Mouse (Mus musculus) G1E (cell line): ENCODE results near the gene Cnot2. TPM values are rescaled to one million over a fixed set of nuclear protein-coding genes. Genes with fewer than 3 reads are reported as not detected.

Experiments
- ATAC-seq: 2 replicates; pipeline ENCODE4 v1.8.0; 2016; ENCODE audit warnings: mild to moderate bottlenecking; ENCODE audit not compliant: insufficient number of reproducible peaks, poor library complexity, low FRiP score, severe bottlenecking; ENCODE audit errors: extremely low read depth
- DNase-seq: peaks from one replicate; pipeline ENCODE4 v3.0.0; 2012; ENCODE audit warnings: low spot score
- H3K27me3 ChIP-seq: 2 replicates; pipeline ENCODE4 v1.6.1; 2012; ENCODE audit warnings: mild to moderate bottlenecking, low read length, inconsistent platforms; ENCODE audit not compliant: insufficient read depth
- H3K36me3 ChIP-seq: replicated peaks from 2 replicates; pipeline ENCODE3; 2012; ENCODE audit warnings: mild to moderate bottlenecking, inconsistent platforms
- H3K4me1 ChIP-seq: 2 replicates; pipeline ENCODE4 v1.6.1; 2012; ENCODE audit warnings: low read depth, low read length, inconsistent platforms, mixed read lengths; ENCODE audit not compliant: insufficient read depth
- H3K4me3 ChIP-seq: 2 replicates; pipeline ENCODE4 v1.5.1; 2012; ENCODE audit warnings: low read depth, mild to moderate bottlenecking, inconsistent platforms, low read length, moderate library complexity, mixed read lengths
- H3K9me3 ChIP-seq: replicated peaks from 2 replicates; pipeline ENCODE4 v1.6.1; 2012; ENCODE audit warnings: inconsistent platforms
- CTCF ChIP-seq: IDR thresholded peaks from 2 replicates; pipeline ENCODE4 v1.5.1; 2012; ENCODE audit warnings: low read depth, low read length, inconsistent platforms, mixed read lengths
- GATA1 ChIP-seq: IDR thresholded peaks from 2 replicates; pipeline ENCODE4 v1.6.1; 2012; ENCODE audit warnings: borderline replicate concordance, low read length, inconsistent platforms, mixed read lengths
- GATA2 ChIP-seq: IDR thresholded peaks from 2 replicates; pipeline ENCODE4 v1.6.1; 2012; ENCODE audit warnings: low read depth, low read length, inconsistent platforms, borderline replicate concordance
- POLR2AphosphoS5 ChIP-seq: IDR thresholded peaks from 2 replicates; pipeline ENCODE4 v1.6.1; 2012; ENCODE audit warnings: low read depth, low read length, inconsistent platforms; ENCODE audit not compliant: insufficient replicate concordance
- TAL1 ChIP-seq: conservative IDR thresholded peaks from 2 replicates; pipeline ENCODE4 v1.6.1; 2012; ENCODE audit warnings: low read depth, low read length, inconsistent platforms, mixed read lengths
- polyA plus RNA-seq: library from polyadenylated mRNA; stranded (reverse); fragments of >175 nt; gene quantifications from 2 replicates; pipeline ENCODE4 v1.2.3, GENCODE M21; 2012
- total RNA-seq, 2 experiments: library from RNA; stranded (forward) in 1 of 2; stranded (reverse) in 1 of 2; fragments of 200-1000 nt in 1 of 2; fragments of >200 nt in 1 of 2; fragmentation: Nextera tagmentation in 1 of 2; gene quantifications; 2 replicates each; pipeline ENCODE4 v1.2.3; 2014 to 2017

Cnot2 gene
- total and polyA plus RNA-seq, 3 experiments = 6.7 to 178 (median 136) TPM

DNA sequence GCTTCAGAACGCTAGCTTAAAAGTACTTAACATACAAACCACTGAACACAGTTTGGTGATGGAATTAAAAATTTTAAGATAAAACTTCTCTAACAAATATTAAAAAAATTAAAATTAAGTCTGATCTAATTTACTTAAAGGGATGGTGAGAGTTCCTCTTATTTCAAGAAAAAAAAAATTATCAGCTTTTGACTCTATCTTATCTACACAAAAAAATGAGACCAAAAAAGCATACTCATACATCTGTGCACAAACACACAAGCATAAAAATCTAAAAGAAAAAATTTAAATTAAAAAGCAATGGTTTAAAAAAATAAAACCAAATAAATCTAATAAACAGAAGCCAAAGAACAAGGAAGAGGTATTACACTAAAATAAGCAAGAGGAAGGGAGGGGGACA, 61.7 kb downstream of the Cnot2 start:
- ATAC-seq = no peak
- no peak overlapping the region for H3K4me3 ChIP-seq
- TF ChIP-seq CTCF (no peak), TAL1 (no peak), GATA1 (no peak), GATA2 (no peak), POLR2AphosphoS5 (no peak)

DNA sequence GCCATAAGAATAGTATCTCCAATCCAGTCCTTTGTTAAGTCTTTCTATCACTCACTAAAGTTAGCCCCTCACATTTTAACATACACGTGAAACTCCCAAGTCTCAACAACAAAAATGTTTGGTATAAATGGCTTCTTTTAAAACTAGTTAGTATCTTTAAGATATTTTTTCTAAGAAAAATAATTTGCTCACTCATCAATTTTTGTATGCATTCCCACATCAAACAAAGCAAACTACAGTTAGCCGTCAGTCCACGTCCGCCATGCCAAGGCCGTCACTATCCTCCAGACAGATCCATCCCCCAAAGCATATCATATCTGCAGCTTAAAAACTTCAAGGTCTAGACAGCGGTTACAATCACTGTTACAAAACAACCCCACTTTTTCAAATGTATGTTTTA, 65.7 kb downstream of the Cnot2 start:
- H3K27me3 ChIP-seq = no peaks in the 10 kb centered on the region
- DNase-seq = no peak
- peaks cover 17% of the 10 kb centered on the region for H3K36me3 ChIP-seq
- TF ChIP-seq GATA2 = no peak
- no peak for TF ChIP-seq CTCF
- TF ChIP-seq POLR2AphosphoS5 = no peak
- TF ChIP-seq TAL1 = no peak
- no peak for TF ChIP-seq GATA1
- no peak overlapping the region for H3K4me3 ChIP-seq
- no peaks in the 10 kb centered on the region for H3K9me3 ChIP-seq
- ATAC-seq = no peak
- peaks cover 50% of the 10 kb centered on the region for H3K4me1 ChIP-seq

More for the DNA sequence above, 61.7 kb downstream of the Cnot2 start:
- Histone ChIP-seq H3K27me3 (no peaks in the 10 kb centered on the region), H3K36me3 (peaks cover 20% of the 10 kb centered on the region), H3K9me3 (no peaks in the 10 kb centered on the region), H3K4me1 (peaks cover 11% of the 10 kb centered on the region)
- no peak for DNase-seq

DNA sequence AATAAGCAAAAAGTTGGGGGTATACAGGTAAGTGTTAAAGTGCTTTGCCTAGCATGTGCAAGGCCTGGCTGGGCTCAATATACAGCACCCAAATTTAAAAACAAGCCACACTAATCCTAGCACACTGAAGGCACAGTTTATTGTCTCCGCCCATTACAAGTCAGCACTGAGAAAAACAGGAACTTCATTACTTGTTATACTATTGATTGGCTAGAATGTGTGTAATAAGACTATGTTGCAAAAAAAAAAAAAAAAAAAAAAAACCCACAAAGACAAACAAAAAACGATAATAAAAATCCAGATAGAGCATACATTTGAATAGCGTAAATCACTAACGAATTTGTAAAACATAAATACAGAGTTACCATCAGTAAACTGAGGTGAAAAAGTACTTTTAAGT, 66.2 kb downstream of the Cnot2 start:
- ATAC-seq = peak; percentile 69
- Histone ChIP-seq H3K27me3 (no peaks in the 10 kb centered on the region), H3K9me3 (no peaks in the 10 kb centered on the region), H3K36me3 (peaks cover 18% of the 10 kb centered on the region), H3K4me3 (no peak overlapping the region; the same call in 1 of the 2 replicates), H3K4me1 (peaks cover 52% of the 10 kb centered on the region)
- TF ChIP-seq GATA2 (no peak), POLR2AphosphoS5 (no peak), CTCF (no peak), TAL1 (no peak), GATA1 (no peak)
- DNase-seq = no peak

DNA sequence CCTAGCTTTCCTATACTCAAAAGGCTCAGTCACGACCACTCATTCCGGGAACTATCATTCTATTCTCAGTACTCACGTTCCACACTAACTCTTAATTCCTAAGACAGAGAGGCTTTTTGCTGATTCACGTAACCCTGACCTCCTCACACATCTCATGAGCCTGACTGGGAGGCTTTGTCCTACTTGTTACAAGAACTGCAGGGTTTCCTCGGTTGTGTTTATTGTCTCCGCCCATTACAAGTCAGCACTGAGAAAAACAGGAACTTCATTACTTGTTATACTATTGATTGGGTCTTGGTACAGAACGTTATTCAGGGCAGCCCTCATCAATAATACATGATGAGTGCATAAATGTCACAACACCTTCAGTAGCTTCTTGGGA, 68.1 kb downstream of the Cnot2 start:
- Histone ChIP-seq H3K9me3 (no peaks in the 10 kb centered on the region), H3K27me3 (no peaks in the 10 kb centered on the region), H3K36me3 (peaks cover 15% of the 10 kb centered on the region), H3K4me1 (peaks cover 55% of the 10 kb centered on the region), H3K4me3 (peak overlapping the region; percentile 33; the same call in 1 of the 2 replicates)
- peak; percentile 26 for DNase-seq
- TF ChIP-seq POLR2AphosphoS5 = no peak
- no peak for TF ChIP-seq GATA2
- TF ChIP-seq CTCF = no peak
- no peak for TF ChIP-seq GATA1
- no peak for TF ChIP-seq TAL1
- ATAC-seq = peak; percentile 82

DNA sequence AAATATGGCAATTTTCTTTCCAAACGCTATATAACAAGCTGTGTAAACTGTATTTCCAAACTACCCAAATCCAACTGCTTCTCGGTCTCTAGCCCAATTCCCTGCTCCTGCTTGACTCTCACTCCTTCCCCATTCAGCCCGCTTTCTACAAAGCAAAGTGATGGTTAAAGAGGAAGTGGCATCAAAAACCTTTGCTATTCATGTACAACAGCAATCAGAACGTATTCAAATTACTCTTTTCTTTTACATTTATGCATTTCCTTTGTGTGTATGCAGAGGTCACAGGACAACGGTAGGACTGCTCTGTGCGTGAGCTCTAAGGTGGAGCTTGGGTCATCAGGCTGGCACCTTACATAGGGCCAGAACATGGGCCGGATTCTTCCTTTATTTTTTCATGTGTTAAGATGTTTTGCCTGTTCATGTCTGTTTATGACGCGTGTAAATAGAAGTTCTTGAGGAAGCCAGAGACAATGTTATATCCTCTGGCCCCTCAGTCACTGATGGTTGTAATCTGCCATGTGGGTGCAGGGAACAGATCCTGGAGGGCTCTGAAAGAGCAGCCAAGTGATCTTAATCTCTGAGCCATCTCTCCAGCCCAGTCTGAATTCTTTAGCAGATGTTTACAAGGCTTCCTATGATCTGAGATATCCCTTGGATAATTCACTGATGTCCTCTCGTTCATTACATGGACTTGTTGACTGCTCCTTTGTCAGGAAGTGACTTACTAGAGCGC, 68.6 kb downstream of the Cnot2 start:
- no peaks in the 10 kb centered on the region for H3K9me3 ChIP-seq
- DNase-seq = no peak
- H3K4me3 ChIP-seq = peak overlapping the region; percentile 19; the same call in 1 of the 2 replicates
- TF ChIP-seq GATA2 (no peak), CTCF (no peak), POLR2AphosphoS5 (no peak), GATA1 (no peak), TAL1 (no peak)
- H3K27me3 ChIP-seq = no peaks in the 10 kb centered on the region
- H3K4me1 ChIP-seq = peaks cover 53% of the 10 kb centered on the region
- H3K36me3 ChIP-seq = peaks cover 15% of the 10 kb centered on the region
- no peak; the same call in 1 of the 2 replicates for ATAC-seq

DNA sequence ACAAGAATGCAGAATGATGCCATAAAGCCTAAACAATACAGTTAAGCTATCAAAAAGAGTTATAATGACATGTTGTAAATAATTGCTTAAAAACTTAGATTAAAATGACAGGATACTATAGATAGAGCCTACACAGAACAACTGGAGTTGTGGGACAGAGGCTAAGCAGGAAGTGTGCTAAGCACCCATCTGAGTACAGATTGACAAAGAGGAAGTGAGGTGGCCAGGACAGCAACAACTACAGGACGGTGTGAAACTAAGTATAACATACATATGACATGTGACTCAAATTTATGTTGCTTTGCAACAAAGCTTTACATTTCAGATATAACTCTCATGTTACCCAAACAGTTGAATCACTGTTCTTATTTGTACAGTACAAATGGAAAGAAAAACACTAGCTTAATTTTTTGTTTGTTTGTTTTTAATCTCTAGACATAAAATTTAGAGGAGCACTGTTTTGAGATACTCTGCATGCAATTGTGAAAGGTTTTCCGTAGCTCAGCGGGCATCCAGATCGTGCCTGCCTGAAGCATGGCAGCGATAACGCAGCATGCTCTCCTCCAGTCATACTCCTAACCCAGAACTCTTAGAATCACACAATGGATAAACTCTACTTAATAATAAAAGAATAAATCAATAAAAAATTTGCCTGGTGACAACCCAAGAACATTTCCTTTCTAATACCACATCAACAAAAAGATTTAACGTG, 75.9 kb downstream of the Cnot2 start:
- TF ChIP-seq POLR2AphosphoS5 = no peak
- TF ChIP-seq TAL1 = no peak
- TF ChIP-seq GATA1 = no peak
- TF ChIP-seq GATA2 = no peak
- TF ChIP-seq CTCF = no peak
- Histone ChIP-seq H3K27me3 (no peaks in the 10 kb centered on the region), H3K4me3 (no peak overlapping the region), H3K9me3 (no peaks in the 10 kb centered on the region), H3K4me1 (peaks cover 13% of the 10 kb centered on the region), H3K36me3 (peaks cover 30% of the 10 kb centered on the region)
- DNase-seq (no peak), ATAC-seq (peak; percentile 86)
